Mouse (Mus musculus) liver, adult (tissue): ENCODE results near the gene Rhoc.

Source experiments
- GATA4 ChIP-seq: IDR thresholded peaks from 2 replicates; pipeline ENCODE4 v1.6.1; 2014; ENCODE audit warnings: mild to moderate bottlenecking, low read length; ENCODE audit not compliant: insufficient replicate concordance

Rhoc gene

GRCm38 (mm10) chr3:104795661-104796340 lies 7.6 kb downstream of the Rhoc start:
- no peak for TF ChIP-seq GATA4

GRCm38 (mm10) chr3:104796430-104797082 lies 8.4 kb downstream of the Rhoc start:
- no peak for TF ChIP-seq GATA4

GRCm38 (mm10) chr3:104800681-104801080 lies 12.5 kb downstream of the Rhoc start:
- no peak for TF ChIP-seq GATA4

GRCm38 (mm10) chr3:104801481-104801880 lies 13.3 kb downstream of the Rhoc start:
- no peak for TF ChIP-seq GATA4

GRCm38 (mm10) chr3:104804312-104804711 lies 16.1 kb downstream of the Rhoc start:
- TF ChIP-seq GATA4, result no peak

GRCm38 (mm10) chr3:104805539-104805938 lies 17.4 kb downstream of the Rhoc start:
- no peak for TF ChIP-seq GATA4

- no peak for TF ChIP-seq GATA4
Measured at GRCm38 (mm10) chr3:104811752-104812151, 23.6 kb downstream of the Rhoc start.

- TF ChIP-seq GATA4, result no peak
Measured at GRCm38 (mm10) chr3:104812254-104812653, 24.1 kb downstream of the Rhoc start.

GRCm38 (mm10) chr3:104814746-104815145 lies 26.6 kb downstream of the Rhoc start:
- TF ChIP-seq GATA4, result no peak

GRCm38 (mm10) chr3:104815346-104815745 lies 27.2 kb downstream of the Rhoc start:
- no peak for TF ChIP-seq GATA4

- no peak for TF ChIP-seq GATA4
Measured at GRCm38 (mm10) chr3:104816130-104816529, 28.0 kb downstream of the Rhoc start.

- TF ChIP-seq GATA4, result no peak
Measured at GRCm38 (mm10) chr3:104817481-104817990, 29.4 kb downstream of the Rhoc start.

GRCm38 (mm10) chr3:104817991-104818748 lies 30.0 kb downstream of the Rhoc start, which contains the start of gene Mov10:
Gene Mov10, minus strand, starts transcription at chr3:104818563.
- no peak for TF ChIP-seq GATA4

GRCm38 (mm10) chr3:104818749-104819134 lies 30.6 kb downstream of the Rhoc start:
- no peak for TF ChIP-seq GATA4

GRCm38 (mm10) chr3:104820426-104820825 lies 32.3 kb downstream of the Rhoc start:
- TF ChIP-seq GATA4, result no peak

GRCm38 (mm10) chr3:104822413-104822812 lies 34.2 kb downstream of the Rhoc start:
- TF ChIP-seq GATA4, result no peak
